Mouse (Mus musculus): Measurements from ENCODE around the gene Gramd4.

GRCm38 (mm10) chr15:86083261-86083741 is 25.8 kb downstream of the Gramd4 start:
- TF ChIP-seq CTCF (IDR thresholded peaks at IDR 0.05; ENCODE audit: borderline replicate concordance, insufficient read depth, low read depth, low read length) (no peak), POLR2A (IDR thresholded peaks at IDR 0.05; ENCODE audit: borderline replicate concordance, insufficient read depth, low read length) (no peak)

All from cerebellum, adult 2 months (tissue).